In the genomic region with DNA sequence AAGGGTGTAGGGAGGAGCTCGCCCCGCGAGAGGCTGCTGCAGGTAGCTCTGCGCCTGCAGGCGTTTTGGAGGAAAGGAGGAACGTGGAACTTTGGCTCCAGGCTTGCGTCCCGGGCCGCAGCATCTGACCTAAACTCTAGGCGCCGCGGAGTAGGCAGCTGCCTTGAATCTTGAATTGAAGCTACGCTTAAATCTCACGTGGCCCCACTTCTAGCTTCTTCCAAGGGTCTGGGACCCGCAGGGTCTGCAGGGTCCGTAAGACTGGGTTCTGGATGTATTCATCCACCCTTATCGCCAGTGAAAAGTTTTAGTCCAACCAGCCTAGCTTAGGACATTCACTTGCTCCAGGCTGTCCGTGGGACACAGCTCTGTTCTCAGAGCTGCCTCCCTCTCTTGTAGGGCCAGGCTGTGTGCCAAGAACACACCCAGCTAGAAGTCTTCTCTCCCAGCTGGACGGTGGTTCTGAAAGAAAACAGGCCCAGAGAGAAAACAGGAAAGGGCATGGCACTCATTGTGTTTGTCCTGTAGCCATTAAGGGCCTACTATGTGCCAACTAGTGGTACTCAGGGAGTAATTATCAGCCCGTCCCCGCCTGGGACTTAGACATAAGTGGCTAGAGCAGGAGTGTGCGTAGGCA, we compare ENCODE assay signal across 9 mouse cellular contexts. TPM values are rescaled to one million over a fixed set of nuclear protein-coding genes. Genes with fewer than 3 reads are reported as not detected.
DNase-seq lines count a peak whose midpoint lies in the region; ATAC-seq and TF ChIP-seq lines count a peak whose summit lies in the region.
"Had no signal": no experiment of that assay in that cellular context is flagged by ENCODE, and none has a peak within 500 bp of the region (broad histone marks: within the 10 kb centered on the region; RNA-seq: fewer than 3 reads in every experiment).

No protein-coding gene starts in this region.

- WGBS in forebrain, embryonic 13.5 days, result 12% methylated on average over 22 of the region's 22 CpGs
- 15% methylated on average over 22 of the region's 22 CpGs for WGBS in limb, embryonic 12.5 days
- WGBS in midbrain, embryonic 14.5 days, result 13% methylated on average over 22 of the region's 22 CpGs

- DNase-seq in R1 (ENCODE audit: low read depth, low spot score), result peak; percentile 58
- peak; percentile 80 for DNase-seq in heart, postnatal 4 days
- peak; percentile 21 for DNase-seq in midbrain, embryonic 14.5 days
- DNase-seq in embryo, embryonic 10 days (ENCODE audit: low spot score), result no peak
- no peak for DNase-seq in layer of hippocampus, postnatal 14 days (ENCODE audit: low spot score in 2 of 2)

- H3K4me1 ChIP-seq in E14TG2a.4 (replicated peaks; ENCODE audit: low read depth, low read length), result peaks cover 62% of the 10 kb centered on the region
- H3K4me1 ChIP-seq in forebrain, embryonic 13.5 days, result peaks cover 18% of the 10 kb centered on the region
- peaks cover 16% of the 10 kb centered on the region for H3K4me1 ChIP-seq in limb, embryonic 12.5 days (replicated peaks)
- peaks cover 12% of the 10 kb centered on the region for H3K4me1 ChIP-seq in midbrain, embryonic 14.5 days (ENCODE audit: control insufficient read depth, insufficient read depth, low read length)

- H3K36me3 ChIP-seq in E14TG2a.4 (ENCODE audit: insufficient read depth, low read length), result peaks cover 66% of the 10 kb centered on the region
- peaks cover 30% of the 10 kb centered on the region for H3K36me3 ChIP-seq in forebrain, embryonic 13.5 days (ENCODE audit: poor library complexity, severe bottlenecking)
- peaks cover 47% of the 10 kb centered on the region for H3K36me3 ChIP-seq in limb, embryonic 12.5 days
- H3K36me3 ChIP-seq in midbrain, embryonic 14.5 days (ENCODE audit: control insufficient read depth, insufficient read depth, low read length), result peaks cover 27% of the 10 kb centered on the region

- TF ChIP-seq CTCF in E14TG2a.4 (conservative IDR thresholded peaks at IDR 0.05; ENCODE audit: low read length), result no peak

- H3K27me3 ChIP-seq in E14TG2a.4 (ENCODE audit: insufficient read depth, low read length), result no peaks in the 10 kb centered on the region
- no peaks in the 10 kb centered on the region for H3K27me3 ChIP-seq in forebrain, embryonic 13.5 days
- no peaks in the 10 kb centered on the region for H3K27me3 ChIP-seq in limb, embryonic 12.5 days
- no peaks in the 10 kb centered on the region for H3K27me3 ChIP-seq in midbrain, embryonic 14.5 days (ENCODE audit: control insufficient read depth, insufficient read depth, low read length)

- peak; percentile 30; the same call in 1 of the 2 replicates for ATAC-seq in forebrain, embryonic 13.5 days
- peak; percentile 36 for ATAC-seq in limb, embryonic 12.5 days (ENCODE audit: insufficient number of reproducible peaks, insufficient read depth, low FRiP score, low TSS enrichment, low read depth)
- 0 out of 2 replicates have a peak, but pooled peaks have one; percentile 6 for ATAC-seq in midbrain, embryonic 14.5 days (ENCODE audit: low FRiP score, low TSS enrichment)

- H3K9ac ChIP-seq in forebrain, embryonic 13.5 days, result peak overlapping the region; percentile 81
- H3K9ac ChIP-seq in limb, embryonic 12.5 days (replicated peaks), result peak overlapping the region; percentile 83
- H3K9ac ChIP-seq in midbrain, embryonic 14.5 days (replicated peaks; ENCODE audit: low read length), result peak overlapping the region; percentile 70

- no peaks in the 10 kb centered on the region for H3K9me3 ChIP-seq in E14TG2a.4 (ENCODE audit: low read length)
- no peaks in the 10 kb centered on the region for H3K9me3 ChIP-seq in forebrain, embryonic 13.5 days (replicated peaks)
- no peaks in the 10 kb centered on the region for H3K9me3 ChIP-seq in limb, embryonic 12.5 days
- no peaks in the 10 kb centered on the region for H3K9me3 ChIP-seq in midbrain, embryonic 14.5 days (ENCODE audit: control insufficient read depth, low read length)

- peak overlapping the region; percentile 88 for H3K4me3 ChIP-seq in E14TG2a.4 (replicated peaks; ENCODE audit: low read length)
- peak overlapping the region; percentile 66 for H3K4me3 ChIP-seq in forebrain, embryonic 13.5 days
- H3K4me3 ChIP-seq in limb, embryonic 12.5 days (replicated peaks), result peak overlapping the region; percentile 60
- H3K4me3 ChIP-seq in midbrain, embryonic 14.5 days (replicated peaks; ENCODE audit: low read depth, low read length), result peak overlapping the region; percentile 66

- H3K27ac ChIP-seq in forebrain, embryonic 13.5 days, result peak overlapping the region; percentile 59
- peak overlapping the region; percentile 93 for H3K27ac ChIP-seq in limb, embryonic 12.5 days
- peak overlapping the region; percentile 70 for H3K27ac ChIP-seq in midbrain, embryonic 14.5 days (replicated peaks; ENCODE audit: low read depth, low read length)

- peak overlapping the region; percentile 93 for H3K4me2 ChIP-seq in forebrain, embryonic 13.5 days
- H3K4me2 ChIP-seq in limb, embryonic 12.5 days, result peak overlapping the region; percentile 88
- H3K4me2 ChIP-seq in midbrain, embryonic 14.5 days (ENCODE audit: low read length), result peak overlapping the region; percentile 84

RNA-seq across cellular contexts. Expression of a gene that starts 0.5 kb away (rescaled TPM):
- 13.8 and 15.3 TPM in 2 replicates for polyA plus RNA-seq in forebrain, embryonic 13.5 days (2015; fragmentation: Nextera tagmentation; extraction: Ambion mirVana)
- 1 to 10 TPM; 4.0 TPM for total RNA-seq in heart, postnatal 4 days (2021)
- polyA plus RNA-seq in limb, embryonic 12.5 days (2016; fragmentation: Nextera tagmentation; extraction: Ambion mirVana), result 23.3 and 24.9 TPM in 2 replicates
- polyA plus RNA-seq in midbrain, embryonic 14.5 days (2014; fragmentation: Nextera tagmentation; extraction: Ambion mirVana), result 6.5 and 8.9 TPM in 2 replicates
- 1 to 10 TPM; 3.9 to 5.3 TPM for total RNA-seq in layer of hippocampus, postnatal 14 days (2021)

RNA-seq across cellular contexts. Expression of a gene that starts 0.5 kb away (rescaled TPM):
- 60.5 and 75.1 TPM in 2 replicates for polyA plus RNA-seq in forebrain, embryonic 13.5 days (2015; fragmentation: Nextera tagmentation; extraction: Ambion mirVana)
- 10 to 100 TPM; 82.9 to 87.9 TPM for total RNA-seq in heart, postnatal 4 days (2021)
- 68.6 and 77.7 TPM in 2 replicates for polyA plus RNA-seq in limb, embryonic 12.5 days (2016; fragmentation: Nextera tagmentation; extraction: Ambion mirVana)
- polyA plus RNA-seq in midbrain, embryonic 14.5 days (2014; fragmentation: Nextera tagmentation; extraction: Ambion mirVana), result 79.5 and 89.5 TPM in 2 replicates
- total RNA-seq in layer of hippocampus, postnatal 14 days (2021), result 100 to 1,000 TPM; 160 to 162 TPM

RNA-seq across cellular contexts. Expression of a gene that starts 17.2 kb away (rescaled TPM):
- polyA plus RNA-seq in forebrain, embryonic 13.5 days (2015; fragmentation: Nextera tagmentation; extraction: Ambion mirVana), result 15.0 and 16.0 TPM in 2 replicates
- total RNA-seq in heart, postnatal 4 days (2021), result 10 to 100 TPM; 61.8 to 75.0 TPM
- 58.9 and 59.3 TPM in 2 replicates for polyA plus RNA-seq in limb, embryonic 12.5 days (2016; fragmentation: Nextera tagmentation; extraction: Ambion mirVana)
- polyA plus RNA-seq in midbrain, embryonic 14.5 days (2014; fragmentation: Nextera tagmentation; extraction: Ambion mirVana), result 36.7 and 39.2 TPM in 2 replicates
- total RNA-seq in layer of hippocampus, postnatal 14 days (2021), result 10 to 100 TPM; 47.9 to 52.4 TPM

RNA-seq across cellular contexts. Expression of a gene that starts 25.3 kb away (rescaled TPM):
- not detected in 2 replicates for polyA plus RNA-seq in forebrain, embryonic 13.5 days (2015; fragmentation: Nextera tagmentation; extraction: Ambion mirVana)
- total RNA-seq in heart, postnatal 4 days (2021), result not detected
- 0.49 and 1.3 TPM in 2 replicates for polyA plus RNA-seq in limb, embryonic 12.5 days (2016; fragmentation: Nextera tagmentation; extraction: Ambion mirVana)
- not detected in 2 replicates for polyA plus RNA-seq in midbrain, embryonic 14.5 days (2014; fragmentation: Nextera tagmentation; extraction: Ambion mirVana)
- 1 to 10 TPM; 3.7 to 3.9 TPM for total RNA-seq in layer of hippocampus, postnatal 14 days (2021)
- polyA plus RNA-seq: frontal cortex, adult 2 months had no signal

RNA-seq across cellular contexts. Expression of a gene that starts 36.6 kb away (rescaled TPM):
- 14.9 and 16.2 TPM in 2 replicates for polyA plus RNA-seq in forebrain, embryonic 13.5 days (2015; fragmentation: Nextera tagmentation; extraction: Ambion mirVana)
- 10 to 100 TPM; 26.0 to 26.6 TPM for total RNA-seq in heart, postnatal 4 days (2021)
- polyA plus RNA-seq in limb, embryonic 12.5 days (2016; fragmentation: Nextera tagmentation; extraction: Ambion mirVana), result 24.5 and 28.4 TPM in 2 replicates
- polyA plus RNA-seq in midbrain, embryonic 14.5 days (2014; fragmentation: Nextera tagmentation; extraction: Ambion mirVana), result 22.8 and 24.5 TPM in 2 replicates
- 10 to 100 TPM; 36.5 to 40.7 TPM for total RNA-seq in layer of hippocampus, postnatal 14 days (2021)

Comparison
In these comparisons a context has a peak if more than half of its experiments do, and no peak if none do; other contexts are left out.
1. DNase-seq: peak in R1 (single experiment), heart, postnatal 4 days (single experiment) and midbrain, embryonic 14.5 days (single experiment); none in embryo, embryonic 10 days (single experiment) and layer of hippocampus, postnatal 14 days (0 of 2).
2. Peak in every context shown above with its lines, with median percentiles within 50 percentile points of each other: H3K4me3 ChIP-seq, ATAC-seq, H3K27ac ChIP-seq, H3K4me2 ChIP-seq and H3K9ac ChIP-seq.